Mouse (Mus musculus) urinary bladder, postnatal 36 days (tissue): ENCODE data around the gene Alkbh6.

Experiments used
- DNase-seq, 2 experiments: peaks; one replicate each; pipeline ENCODE4 v3.0.0; 2022; ENCODE audit warnings: low spot score in 2 of 2, mixed read lengths in 1 of 2

Alkbh6 gene

GRCm38 (mm10) chr7:30328379-30328778 is 19.9 kb downstream of the Alkbh6 start:
- DNase-seq, result no peak

- DNase-seq, result peak in 1 of 2 experiments; percentile 60
These were observed 23.4 kb downstream of the Alkbh6 start for GRCm38 (mm10) chr7:30331887-30332286.

GRCm38 (mm10) chr7:30332622-30333259 is 24.2 kb downstream of the Alkbh6 start:
- DNase-seq, result no peak

- DNase-seq, result no peak
These were observed 24.9 kb downstream of the Alkbh6 start for GRCm38 (mm10) chr7:30333436-30333835.

- DNase-seq, result no peak
These were observed 26.0 kb downstream of the Alkbh6 start for GRCm38 (mm10) chr7:30334563-30334962.

- DNase-seq, result no peak
These were observed 27.2 kb downstream of the Alkbh6 start for GRCm38 (mm10) chr7:30335688-30336087.

GRCm38 (mm10) chr7:30336384-30336783 is 27.9 kb downstream of the Alkbh6 start:
- peak; percentile 74 to 81 for DNase-seq

GRCm38 (mm10) chr7:30339432-30340109 is 31.1 kb downstream of the Alkbh6 start:
- DNase-seq, result no peak

GRCm38 (mm10) chr7:30346635-30347379 is 38.3 kb downstream of the Alkbh6 start:
- peak in 1 of 2 experiments; percentile 51 for DNase-seq

GRCm38 (mm10) chr7:30347828-30348227 is 39.3 kb downstream of the Alkbh6 start:
- peak in 1 of 2 experiments; percentile 42 for DNase-seq

- peak; percentile 67 to 74 for DNase-seq
These were observed 44.8 kb downstream of the Alkbh6 start for GRCm38 (mm10) chr7:30353279-30353822.

GRCm38 (mm10) chr7:30354059-30354458 is 45.5 kb downstream of the Alkbh6 start:
- no peak for DNase-seq

- DNase-seq, result no peak
These were observed 50.1 kb downstream of the Alkbh6 start for GRCm38 (mm10) chr7:30358378-30359186.

GRCm38 (mm10) chr7:30359276-30359865 is 50.9 kb downstream of the Alkbh6 start:
- DNase-seq, result no peak

GRCm38 (mm10) chr7:30360028-30360427 is 51.5 kb downstream of the Alkbh6 start:
- no peak for DNase-seq

- no peak for DNase-seq
These were observed 54.3 kb downstream of the Alkbh6 start, which contains the start of gene Lrfn3 for GRCm38 (mm10) chr7:30362652-30363343. Gene Lrfn3, minus strand, starts transcription at chr7:30362772.

- DNase-seq, result no peak
These were observed 54.8 kb downstream of the Alkbh6 start for GRCm38 (mm10) chr7:30363344-30363738.
